Comparison of ENCODE assay signal across 22 mouse cellular contexts in the genomic region with DNA sequence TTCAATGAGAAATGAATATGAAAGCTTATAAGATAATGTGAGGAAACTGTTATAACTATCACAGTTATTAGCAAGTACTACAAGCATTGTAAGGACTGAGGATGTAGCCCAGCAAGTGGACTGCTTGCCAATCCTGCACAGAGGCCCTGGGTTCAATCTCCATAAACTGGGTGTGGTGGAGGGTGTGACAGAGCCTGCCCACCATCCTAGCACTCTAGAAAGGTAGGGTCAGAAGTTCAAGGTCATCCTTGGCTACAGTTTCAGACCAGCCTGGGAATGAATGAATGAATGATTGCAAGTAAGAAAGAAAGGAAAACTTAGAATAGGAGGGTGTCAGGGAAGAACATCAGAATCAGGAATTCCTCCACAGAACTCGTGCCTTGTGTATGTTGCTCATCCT. TPM values are rescaled to one million over a fixed set of nuclear protein-coding genes. Genes with fewer than 3 reads are reported as not detected.
DNase-seq lines count a peak whose midpoint lies in the region; ATAC-seq and TF ChIP-seq lines count a peak whose summit lies in the region.
"Had no signal": no experiment of that assay in that cellular context is flagged by ENCODE, and none has a peak within 500 bp of the region (broad histone marks: within the 10 kb centered on the region; RNA-seq: fewer than 3 reads in every experiment).

No protein-coding gene starts in this region.

- WGBS in heart, embryonic 10.5 days = 47% methylated on average over 1 of the region's 1 CpGs
- 52% methylated on average over 1 of the region's 1 CpGs for WGBS in lung, embryonic 14.5 days
- whole genome bisulfite sequencing in liver, embryonic 11.5 days = 71% methylated on average over 1 of the region's 1 CpGs
- WGBS in stomach, postnatal 0 days = 37% methylated on average over 1 of the region's 1 CpGs
- 67% methylated on average over 1 of the region's 1 CpGs for WGBS in kidney, embryonic 16.5 days

- no peak for TF ChIP-seq CTCF in lung, embryonic 14.5 days (IDR thresholded peaks at IDR 0.05; ENCODE audit: low read depth)
- TF ChIP-seq CTCF in stomach, postnatal 0 days (IDR thresholded peaks at IDR 0.05; ENCODE audit: low read depth) = no peak

- no peak for DNase-seq in heart, embryonic 10.5 days (ENCODE audit: low spot score)
- DNase-seq in heart, postnatal 14 days = no peak
- no peak for DNase-seq in lung, embryonic 14.5 days
- DNase-seq in lung, postnatal 25 days (ENCODE audit: low spot score) = no peak
- no peak for DNase-seq in liver, embryonic 11.5 days (ENCODE audit: low spot score)
- no peak for DNase-seq in stomach, postnatal 0 days (ENCODE audit: low spot score)
- DNase-seq in cerebellum, adult 8-10 months = no peak
- DNase-seq: adrenal gland, postnatal 36 days; B cell, adult 2 months; cerebellum, postnatal 25 days; gastrocnemius, postnatal 25 days; kidney, adult 18-20 months; kidney, postnatal 36 days; lung, postnatal 4 days; right cerebral cortex, adult 18-20 months; spleen, adult 18-20 months; thymus, postnatal 14 days had no signal

- no peaks in the 10 kb centered on the region for H3K27me3 ChIP-seq in heart, embryonic 10.5 days (ENCODE audit: insufficient read depth, poor library complexity, severe bottlenecking)
- no peaks in the 10 kb centered on the region for H3K27me3 ChIP-seq in lung, embryonic 14.5 days (ENCODE audit: insufficient read depth, low read length)
- H3K27me3 ChIP-seq in liver, embryonic 11.5 days (replicated peaks; ENCODE audit: control insufficient read depth, insufficient read depth, low read length) = no peaks in the 10 kb centered on the region
- no peaks in the 10 kb centered on the region for H3K27me3 ChIP-seq in stomach, postnatal 0 days (ENCODE audit: control insufficient read depth, insufficient read depth, low read length)
- no peaks in the 10 kb centered on the region for H3K27me3 ChIP-seq in kidney, embryonic 16.5 days (ENCODE audit: insufficient read depth, low read length)

- TF ChIP-seq EP300 in stomach, postnatal 0 days (optimal IDR thresholded peaks at IDR 0.05) = no peak

- no peak for ATAC-seq in lung, embryonic 14.5 days (ENCODE audit: insufficient read depth)
- no peak for ATAC-seq in liver, embryonic 11.5 days (replicated peaks; ENCODE audit: low FRiP score)
- no peak for ATAC-seq in stomach, postnatal 0 days (ENCODE audit: low FRiP score, low TSS enrichment)
- no peak for ATAC-seq in kidney, embryonic 16.5 days (ENCODE audit: low FRiP score, low TSS enrichment)
- ATAC-seq: forebrain, embryonic 16.5 days; midbrain, embryonic 13.5 days had no signal

- peak overlapping the region; percentile 99 for H3K4me3 ChIP-seq in heart, embryonic 10.5 days
- H3K4me3 ChIP-seq in lung, embryonic 14.5 days (ENCODE audit: low read depth, low read length) = no peak overlapping the region; the same call in 1 of the 2 replicates
- no peak overlapping the region for H3K4me3 ChIP-seq in liver, embryonic 11.5 days (ENCODE audit: low read depth, low read length)
- H3K4me3 ChIP-seq in stomach, postnatal 0 days (ENCODE audit: low read depth, low read length) = 0 out of 2 replicates have a peak overlapping the region, but pooled peaks have one; percentile 73
- H3K4me3 ChIP-seq in kidney, embryonic 16.5 days (ENCODE audit: low read length) = no peak overlapping the region
- H3K4me3 ChIP-seq: erythroblast, embryonic 14.5 days; hindbrain, embryonic 13.5 days; midbrain, embryonic 13.5 days had no signal

- intact Hi-C loops in heart, postnatal 14 days (cut with DNase I) = no loop called here

- H3K4me1 ChIP-seq in heart, embryonic 10.5 days = peaks cover 76% of the 10 kb centered on the region
- peaks cover 6% of the 10 kb centered on the region; the same call in 1 of the 2 replicates for H3K4me1 ChIP-seq in lung, embryonic 14.5 days (ENCODE audit: insufficient read depth)
- peaks cover 48% of the 10 kb centered on the region for H3K4me1 ChIP-seq in liver, embryonic 11.5 days (replicated peaks; ENCODE audit: control insufficient read depth, insufficient read depth, low read length)
- peaks cover 5% of the 10 kb centered on the region; the same call in 1 of the 2 replicates for H3K4me1 ChIP-seq in stomach, postnatal 0 days (replicated peaks; ENCODE audit: control insufficient read depth, insufficient read depth)
- peaks cover 35% of the 10 kb centered on the region for H3K4me1 ChIP-seq in kidney, embryonic 16.5 days (ENCODE audit: insufficient read depth, low read length)

- no peaks in the 10 kb centered on the region for H3K9me3 ChIP-seq in heart, embryonic 10.5 days
- H3K9me3 ChIP-seq in lung, embryonic 14.5 days (ENCODE audit: low read depth, low read length) = no peaks in the 10 kb centered on the region
- H3K9me3 ChIP-seq in liver, embryonic 11.5 days (ENCODE audit: control insufficient read depth, low read length) = no peaks in the 10 kb centered on the region
- H3K9me3 ChIP-seq in stomach, postnatal 0 days (ENCODE audit: control insufficient read depth, low read length) = no peaks in the 10 kb centered on the region
- H3K9me3 ChIP-seq in kidney, embryonic 16.5 days (ENCODE audit: low read length) = no peaks in the 10 kb centered on the region
- H3K9me3 ChIP-seq: hindbrain, embryonic 13.5 days; midbrain, embryonic 13.5 days had no signal

- no peak overlapping the region for H3K9ac ChIP-seq in lung, embryonic 14.5 days
- H3K9ac ChIP-seq in liver, embryonic 11.5 days (ENCODE audit: low read depth, low read length) = peak overlapping the region; percentile 28; the same call in 1 of the 2 replicates
- no peak overlapping the region for H3K9ac ChIP-seq in stomach, postnatal 0 days (ENCODE audit: low read length)
- H3K9ac ChIP-seq in kidney, embryonic 16.5 days (replicated peaks; ENCODE audit: low read length) = no peak overlapping the region
- H3K9ac ChIP-seq: hindbrain, embryonic 13.5 days; midbrain, embryonic 13.5 days had no signal

- peaks cover 26% of the 10 kb centered on the region for H3K36me3 ChIP-seq in heart, embryonic 10.5 days
- H3K36me3 ChIP-seq in lung, embryonic 14.5 days (ENCODE audit: insufficient read depth) = no peaks in the 10 kb centered on the region
- no peaks in the 10 kb centered on the region for H3K36me3 ChIP-seq in liver, embryonic 11.5 days (ENCODE audit: control insufficient read depth, insufficient read depth, low read length)
- H3K36me3 ChIP-seq in stomach, postnatal 0 days (ENCODE audit: control insufficient read depth, insufficient read depth, low read length) = no peaks in the 10 kb centered on the region
- no peaks in the 10 kb centered on the region for H3K36me3 ChIP-seq in kidney, embryonic 16.5 days (ENCODE audit: insufficient read depth, low read length)
- H3K36me3 ChIP-seq: hindbrain, embryonic 13.5 days; midbrain, embryonic 13.5 days had no signal

- H3K27ac ChIP-seq in heart, embryonic 10.5 days = peak overlapping the region; percentile 100; the same call in 1 of the 2 replicates
- no peak overlapping the region for H3K27ac ChIP-seq in lung, embryonic 14.5 days (ENCODE audit: low read depth)
- no peak overlapping the region; the same call in 1 of the 2 replicates for H3K27ac ChIP-seq in liver, embryonic 11.5 days (ENCODE audit: low read depth, low read length)
- no peak overlapping the region for H3K27ac ChIP-seq in stomach, postnatal 0 days (replicated peaks)
- H3K27ac ChIP-seq in kidney, embryonic 16.5 days (ENCODE audit: low read length) = no peak overlapping the region
- H3K27ac ChIP-seq: hindbrain, embryonic 13.5 days; midbrain, embryonic 13.5 days had no signal

- peak overlapping the region; percentile 10; the same call in 1 of the 2 replicates for H3K4me2 ChIP-seq in lung, embryonic 14.5 days
- H3K4me2 ChIP-seq in liver, embryonic 11.5 days = peak overlapping the region; percentile 92
- H3K4me2 ChIP-seq in stomach, postnatal 0 days (replicated peaks; ENCODE audit: low read depth) = peak overlapping the region; percentile 87; the same call in 1 of the 2 replicates
- H3K4me2 ChIP-seq in kidney, embryonic 16.5 days (replicated peaks; ENCODE audit: low read depth, low read length) = no peak overlapping the region
- H3K4me2 ChIP-seq: hindbrain, embryonic 13.5 days; midbrain, embryonic 13.5 days had no signal

RNA-seq across cellular contexts. Expression of gene Itga5, which starts 2.8 kb away (rescaled TPM):
- polyA plus RNA-seq in heart, embryonic 10.5 days (2016; fragmentation: Nextera tagmentation; extraction: Ambion mirVana) = 60.6 and 98.7 TPM in 2 replicates
- total RNA-seq in heart, postnatal 14 days (2021) = 10 to 100 TPM; 61.1 to 70.4 TPM
- polyA plus RNA-seq in lung, embryonic 14.5 days (2014; fragmentation: Nextera tagmentation; extraction: Ambion mirVana) = 46.7 and 47.7 TPM in 2 replicates
- 35.4 and 35.7 TPM in 2 replicates for polyA plus RNA-seq in liver, embryonic 11.5 days (2014; fragmentation: Nextera tagmentation; extraction: Ambion mirVana)
- 28.7 and 36.2 TPM in 2 replicates for polyA plus RNA-seq in stomach, postnatal 0 days (2015; fragmentation: Nextera tagmentation; extraction: Ambion mirVana)
- 40.7 and 44.3 TPM in 2 replicates for polyA plus RNA-seq in kidney, embryonic 16.5 days (2015; fragmentation: Nextera tagmentation; extraction: Ambion mirVana)

RNA-seq across cellular contexts. Expression of gene Zfp385a, which starts 23.9 kb away (rescaled TPM):
- polyA plus RNA-seq in heart, embryonic 10.5 days (2016; fragmentation: Nextera tagmentation; extraction: Ambion mirVana) = 8.9 and 15.8 TPM in 2 replicates
- total RNA-seq in heart, postnatal 14 days (2021) = 10 to 100 TPM; 16.6 to 18.4 TPM
- 11.8 and 12.0 TPM in 2 replicates for polyA plus RNA-seq in lung, embryonic 14.5 days (2014; fragmentation: Nextera tagmentation; extraction: Ambion mirVana)
- 23.2 and 24.8 TPM in 2 replicates for polyA plus RNA-seq in liver, embryonic 11.5 days (2014; fragmentation: Nextera tagmentation; extraction: Ambion mirVana)
- 6.0 and 7.4 TPM in 2 replicates for polyA plus RNA-seq in stomach, postnatal 0 days (2015; fragmentation: Nextera tagmentation; extraction: Ambion mirVana)
- polyA plus RNA-seq in kidney, embryonic 16.5 days (2015; fragmentation: Nextera tagmentation; extraction: Ambion mirVana) = 12.4 and 14.4 TPM in 2 replicates

RNA-seq across cellular contexts. Expression of gene Gpr84, which starts 53.4 kb away (rescaled TPM):
- polyA plus RNA-seq in heart, embryonic 10.5 days (2016; fragmentation: Nextera tagmentation; extraction: Ambion mirVana) = 0.35 TPM in 1 of 2 replicates, not detected in the other
- total RNA-seq in heart, postnatal 14 days (2021) = not detected
- polyA plus RNA-seq in lung, embryonic 14.5 days (2014; fragmentation: Nextera tagmentation; extraction: Ambion mirVana) = 0.61 TPM in 1 of 2 replicates, not detected in the other
- 0.49 and 0.78 TPM in 2 replicates for polyA plus RNA-seq in liver, embryonic 11.5 days (2014; fragmentation: Nextera tagmentation; extraction: Ambion mirVana)
- polyA plus RNA-seq in stomach, postnatal 0 days (2015; fragmentation: Nextera tagmentation; extraction: Ambion mirVana) = 0.30 and 0.46 TPM in 2 replicates
- 0.30 and 0.67 TPM in 2 replicates for polyA plus RNA-seq in kidney, embryonic 16.5 days (2015; fragmentation: Nextera tagmentation; extraction: Ambion mirVana)
- total RNA-seq: adrenal gland, postnatal 36 days; gastrocnemius, postnatal 25 days had no signal
- polyA plus RNA-seq: erythroblast, embryonic 14.5 days had no signal

Comparison
In these comparisons a context has a peak if more than half of its experiments do, and no peak if none do; other contexts are left out.
1. H3K4me3 ChIP-seq: peak in heart, embryonic 10.5 days (single experiment) and stomach, postnatal 0 days (single experiment); none in lung, embryonic 14.5 days (single experiment), liver, embryonic 11.5 days (single experiment) and kidney, embryonic 16.5 days (single experiment).